Mouse (Mus musculus) ES-E14 (cell line): Measurements from ENCODE around the gene Pgs1. TPM values are rescaled to one million over a fixed set of nuclear protein-coding genes. Genes with fewer than 3 reads are reported as not detected.

ENCODE experiments used
- DNase-seq: peaks from one replicate; pipeline ENCODE4 v3.0.0-alpha.2; 2013; ENCODE audit warnings: low read depth, low spot score
- H3K27ac ChIP-seq: 2 replicates; pipeline ENCODE4 v1.5.1; 2012; ENCODE audit warnings: low read depth, mild to moderate bottlenecking, low read length, moderate library complexity, mixed read lengths; ENCODE audit not compliant: poor library complexity, insufficient read depth, severe bottlenecking
- H3K36me3 ChIP-seq: 2 replicates; pipeline ENCODE4 v1.6.1; 2012; ENCODE audit warnings: mild to moderate bottlenecking, low read length, moderate library complexity, mixed read lengths; ENCODE audit not compliant: control insufficient read depth, poor library complexity, insufficient read depth, severe bottlenecking
- H3K4me1 ChIP-seq, 2 experiments: fragments of 150-350 bp in 1 of 2; sonication (generic) in 1 of 2; 2 replicates each; pipeline ENCODE4 v1.6.1; 2012; ENCODE audit warnings: low read length in 2 of 2, mild to moderate bottlenecking in 1 of 2, mixed read lengths in 1 of 2; ENCODE audit not compliant: control insufficient read depth in 2 of 2, insufficient read depth in 2 of 2, poor library complexity in 1 of 2
- H3K4me3 ChIP-seq, 2 experiments: fragments of 150-350 bp in 1 of 2; sonication (generic) in 1 of 2; 2 replicates each; pipeline ENCODE4 v1.5.1; 2012; ENCODE audit warnings: low read length in 2 of 2, low read depth in 1 of 2, mild to moderate bottlenecking in 1 of 2, mixed read lengths in 1 of 2; ENCODE audit not compliant: insufficient read depth in 1 of 2, poor library complexity in 1 of 2, severe bottlenecking in 1 of 2
- H3K9ac ChIP-seq: 2 replicates; pipeline ENCODE4 v1.6.1; 2012; ENCODE audit warnings: low read depth, mild to moderate bottlenecking, low read length, mixed read lengths; ENCODE audit not compliant: poor library complexity, insufficient read depth, severe bottlenecking
- H3K9me3 ChIP-seq: fragments of 150-350 bp; sonication (generic); 2 replicates; pipeline ENCODE4 v1.6.1; 2012; ENCODE audit warnings: low read depth, mild to moderate bottlenecking, low read length; ENCODE audit not compliant: control insufficient read depth, insufficient read depth
- CHD2 ChIP-seq: IDR thresholded peaks from 2 replicates; pipeline ENCODE4 v1.6.1; 2014; ENCODE audit warnings: mild to moderate bottlenecking, low read depth, low read length, inconsistent platforms
- HCFC1 ChIP-seq: IDR thresholded peaks from 2 replicates; pipeline ENCODE4 v1.6.1; 2012; ENCODE audit warnings: low read length, inconsistent platforms, borderline replicate concordance; ENCODE audit not compliant: insufficient read depth
- MAFK ChIP-seq: IDR thresholded peaks from 2 replicates; pipeline ENCODE4 v1.6.1; 2014; ENCODE audit warnings: mild to moderate bottlenecking, low read depth, low read length, inconsistent platforms; ENCODE audit not compliant: insufficient read depth
- ZC3H11A ChIP-seq: IDR thresholded peaks from 2 replicates; pipeline ENCODE4 v1.6.1; 2012; ENCODE audit warnings: low read depth, mild to moderate bottlenecking, inconsistent platforms, low read length, borderline replicate concordance
- ZNF384 ChIP-seq: IDR thresholded peaks from 2 replicates; pipeline ENCODE4 v1.6.1; 2012; ENCODE audit warnings: low read depth, low read length, inconsistent platforms
- in situ Hi-C, 2 experiments: fragments of 600-800 bp; cut with MboI; formaldehyde crosslinking; loops; one replicate each; pipeline ENCODE4 v1.15.1; 2025; ENCODE audit warnings: low sequenced_read_pairs in 2 of 2, inconsistent platforms in 1 of 2; ENCODE audit not compliant: unreplicated experiment in 2 of 2
- total RNA-seq: library from RNA; depleted of rRNA; stranded (reverse); fragments of 300-350 nt; gene quantifications from 2 replicates; pipeline ENCODE4 v1.2.3, GENCODE M21; 2012

The Pgs1 gene
- total RNA-seq, 1 experiment = 95.2 TPM

GRCm38 (mm10) chr11:118031134-118031533, 45.0 kb downstream of the Pgs1 start:
- no peak for DNase-seq
- no peak for TF ChIP-seq ZC3H11A
- no peak for TF ChIP-seq MAFK
- TF ChIP-seq ZNF384 = no peak
- TF ChIP-seq CHD2 = no peak
- TF ChIP-seq HCFC1 = no peak
- in situ Hi-C loops = no loop called here
- no peak overlapping the region for H3K4me3 ChIP-seq
- peaks cover 3 to 16% of the 10 kb centered on the region in 2 experiments; a peak in 3 of 4 replicates for H3K4me1 ChIP-seq
- H3K9me3 ChIP-seq = no peaks in the 10 kb centered on the region
- H3K36me3 ChIP-seq = no peaks in the 10 kb centered on the region
- no peak overlapping the region for H3K9ac ChIP-seq
- no peak overlapping the region for H3K27ac ChIP-seq

GRCm38 (mm10) chr11:118034395-118034794, 48.3 kb downstream of the Pgs1 start:
- Histone ChIP-seq H3K36me3 (no peaks in the 10 kb centered on the region), H3K4me3 (no peak overlapping the region), H3K4me1 (peaks cover 3 to 7% of the 10 kb centered on the region in 2 experiments; a peak in 2 of 4 replicates), H3K9ac (no peak overlapping the region), H3K9me3 (no peaks in the 10 kb centered on the region), H3K27ac (no peak overlapping the region)
- TF ChIP-seq ZC3H11A (no peak), CHD2 (no peak), ZNF384 (no peak), MAFK (no peak), HCFC1 (no peak)
- in situ Hi-C loops = no loop called here
- DNase-seq = no peak

- Histone ChIP-seq H3K4me3 (no peak overlapping the region), H3K9me3 (no peaks in the 10 kb centered on the region), H3K9ac (no peak overlapping the region), H3K36me3 (no peaks in the 10 kb centered on the region), H3K27ac (no peak overlapping the region), H3K4me1 (peaks cover 3 to 11% of the 10 kb centered on the region in 2 experiments; a peak in 2 of 4 replicates)
- in situ Hi-C loops = no loop called here
- peak; percentile 47 for DNase-seq
- TF ChIP-seq CHD2 (no peak), ZC3H11A (no peak), MAFK (no peak), ZNF384 (no peak), HCFC1 (no peak)
Observed at GRCm38 (mm10) chr11:118035068-118035467, 49.0 kb downstream of the Pgs1 start.

- Histone ChIP-seq H3K9ac (no peak overlapping the region), H3K9me3 (no peaks in the 10 kb centered on the region), H3K4me3 (no peak overlapping the region), H3K36me3 (no peaks in the 10 kb centered on the region), H3K27ac (no peak overlapping the region), H3K4me1 (peaks cover 6 to 17% of the 10 kb centered on the region in 2 experiments)
- in situ Hi-C loops = no loop called here
- no peak for DNase-seq
- TF ChIP-seq ZNF384 (no peak), ZC3H11A (no peak), CHD2 (no peak), HCFC1 (no peak), MAFK (no peak)
Observed at GRCm38 (mm10) chr11:118042791-118043190, 56.7 kb downstream of the Pgs1 start.
